Mouse (Mus musculus): ENCODE results near the gene Gad2.

DNA sequence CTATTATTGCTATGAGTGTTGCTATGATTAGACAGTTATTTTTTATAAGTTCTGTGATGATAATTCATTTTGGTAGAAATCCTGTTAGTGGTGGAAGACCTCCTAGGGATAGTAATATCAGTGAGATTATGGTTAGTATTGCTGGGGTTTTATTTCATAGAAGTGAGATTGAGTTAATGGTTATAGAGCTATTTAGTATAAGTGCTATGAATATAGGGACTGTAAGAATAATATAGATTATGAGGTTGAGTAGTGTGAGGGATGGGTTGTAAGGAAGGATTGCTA is 31.9 kb upstream of the Gad2 start:
- TF ChIP-seq CTCF (conservative IDR thresholded peaks at IDR 0.05 in 1 of 2, IDR thresholded peaks at IDR 0.05 in 1 of 2; ENCODE audit: low read depth in 2 of 2, low read length in 2 of 2) (no peak), MAX (IDR thresholded peaks at IDR 0.05; ENCODE audit: low read length) (no peak), NRF1 (IDR thresholded peaks at IDR 0.05; ENCODE audit: low read depth, low read length) (no peak), SIN3A (IDR thresholded peaks at IDR 0.05; ENCODE audit: low read length) (no peak), CHD2 (IDR thresholded peaks at IDR 0.05; ENCODE audit: low read length) (no peak), EP300 (IDR thresholded peaks at IDR 0.05; ENCODE audit: low read length) (no peak), ZC3H11A (IDR thresholded peaks at IDR 0.05; ENCODE audit: low read depth, low read length) (no peak), NELFE (IDR thresholded peaks at IDR 0.05; ENCODE audit: low read depth, low read length) (no peak), MAFK (IDR thresholded peaks at IDR 0.05; ENCODE audit: insufficient replicate concordance, low read length) (no peak), POLR2A (IDR thresholded peaks at IDR 0.05; ENCODE audit: low read depth, low read length) (no peak), E2F4 (IDR thresholded peaks at IDR 0.05; ENCODE audit: insufficient replicate concordance, low read depth, low read length) (no peak), ZKSCAN1 (IDR thresholded peaks at IDR 0.05; ENCODE audit: borderline replicate concordance, low read depth, low read length) (no peak)

Data from CH12.LX (cell line).